Mouse (Mus musculus): ENCODE results near the gene Sh3bgr. TPM values are rescaled to one million over a fixed set of nuclear protein-coding genes. Genes with fewer than 3 reads are reported as not detected.

Gene Sh3bgr
- polyA plus RNA-seq, 1 experiment, result 18.2 TPM

- Histone ChIP-seq H3K4me3 (replicated peaks; ENCODE audit: extremely low read depth, low read depth, low read length) (no peak overlapping the region), H3K4me1 (ENCODE audit: control insufficient read depth, insufficient read depth, low read length) (no peaks in the 10 kb centered on the region)
- 91% methylated on average over 4 of the region's 4 CpGs for WGBS
- TF ChIP-seq CTCF (IDR thresholded peaks at IDR 0.05; ENCODE audit: insufficient read depth, low read length), result no peak
- no peak for TF ChIP-seq POLR2A (IDR thresholded peaks at IDR 0.05; ENCODE audit: borderline replicate concordance, extremely low read depth, low read depth, low read length)
- DNase-seq, result no peak
Measured at GRCm38 (mm10) chr16:96231251-96231650, 31.0 kb downstream of the Sh3bgr start.

- no peak for TF ChIP-seq CTCF (IDR thresholded peaks at IDR 0.05; ENCODE audit: insufficient read depth, low read length)
- no peak for TF ChIP-seq POLR2A (IDR thresholded peaks at IDR 0.05; ENCODE audit: borderline replicate concordance, extremely low read depth, low read depth, low read length)
- Histone ChIP-seq H3K4me3 (replicated peaks; ENCODE audit: extremely low read depth, low read depth, low read length) (no peak overlapping the region), H3K4me1 (ENCODE audit: control insufficient read depth, insufficient read depth, low read length) (no peaks in the 10 kb centered on the region)
- DNase-seq, result no peak
- 84% methylated on average over 8 of the region's 8 CpGs for WGBS
Measured at GRCm38 (mm10) chr16:96231974-96232373, 31.7 kb downstream of the Sh3bgr start.

DNA sequence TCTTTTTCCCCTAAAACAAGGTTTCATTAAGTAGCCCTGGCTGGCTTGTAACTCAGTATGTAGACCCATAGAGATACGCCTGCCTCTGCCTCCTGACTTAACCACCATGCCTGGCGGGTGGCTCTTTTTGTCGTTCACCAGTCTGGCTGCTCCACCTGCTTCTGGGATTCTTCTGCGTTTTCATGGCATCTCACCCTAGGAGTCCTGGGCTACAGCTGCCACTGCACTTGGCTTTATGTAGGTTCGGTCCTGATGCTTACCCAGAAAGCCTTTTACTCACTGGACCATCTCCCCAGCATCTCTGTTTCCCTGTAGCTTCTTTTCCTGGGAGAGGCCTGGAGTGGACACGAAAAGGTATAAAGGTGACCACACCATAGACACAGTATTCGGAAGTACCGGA, 33.7 kb downstream of the Sh3bgr start:
- no peak for DNase-seq
- 87% methylated on average over 8 of the region's 8 CpGs for WGBS
- Histone ChIP-seq H3K4me1 (ENCODE audit: control insufficient read depth, insufficient read depth, low read length) (no peaks in the 10 kb centered on the region), H3K4me3 (replicated peaks; ENCODE audit: extremely low read depth, low read depth, low read length) (no peak overlapping the region)
- TF ChIP-seq CTCF (IDR thresholded peaks at IDR 0.05; ENCODE audit: insufficient read depth, low read length) (no peak), POLR2A (IDR thresholded peaks at IDR 0.05; ENCODE audit: borderline replicate concordance, extremely low read depth, low read depth, low read length) (no peak)

DNA sequence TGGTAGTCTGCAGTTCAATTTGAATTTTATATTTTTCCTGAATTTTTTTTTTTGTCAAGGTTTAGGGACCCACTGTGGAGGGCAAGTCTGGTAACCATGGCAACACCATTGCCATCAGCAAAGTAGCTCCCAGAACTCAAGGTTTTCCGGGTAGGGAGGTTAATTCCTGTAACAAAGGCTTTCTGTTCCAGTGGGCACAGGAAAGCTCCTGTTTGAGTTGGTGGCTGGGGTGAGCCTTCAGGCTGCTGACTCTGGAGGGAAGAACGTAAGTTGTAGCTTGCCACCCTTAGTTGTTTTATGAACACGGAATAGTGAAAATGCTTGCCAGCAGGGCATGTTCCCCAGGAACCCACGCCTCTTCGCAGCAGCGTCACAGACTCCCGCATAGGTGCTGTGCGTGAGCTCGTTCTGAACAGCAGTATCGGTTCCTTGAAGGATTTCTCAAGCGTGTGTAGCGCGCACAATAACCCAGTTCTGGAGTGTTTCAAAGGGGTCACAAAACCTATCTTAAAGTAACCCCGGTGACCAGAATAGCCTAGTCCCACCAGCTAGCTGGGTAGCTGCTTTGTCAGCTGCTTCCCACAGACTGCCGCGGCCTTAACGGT, 35.2 kb downstream of the Sh3bgr start, which contains the start of gene B3galt5:
B3galt5 (plus strand) TSS at position 436 of the 605 bp plus-strand sequence.
- 76% methylated on average over 17 of the region's 17 CpGs for WGBS
- TF ChIP-seq CTCF (IDR thresholded peaks at IDR 0.05; ENCODE audit: insufficient read depth, low read length) (no peak), POLR2A (IDR thresholded peaks at IDR 0.05; ENCODE audit: borderline replicate concordance, extremely low read depth, low read depth, low read length) (no peak)
- no peak within 1 kb of the TSS for H3K4me3 ChIP-seq (replicated peaks; ENCODE audit: extremely low read depth, low read depth, low read length)
- no peak for DNase-seq
- no peaks in the 10 kb centered on the region for H3K4me1 ChIP-seq (ENCODE audit: control insufficient read depth, insufficient read depth, low read length)

DNA sequence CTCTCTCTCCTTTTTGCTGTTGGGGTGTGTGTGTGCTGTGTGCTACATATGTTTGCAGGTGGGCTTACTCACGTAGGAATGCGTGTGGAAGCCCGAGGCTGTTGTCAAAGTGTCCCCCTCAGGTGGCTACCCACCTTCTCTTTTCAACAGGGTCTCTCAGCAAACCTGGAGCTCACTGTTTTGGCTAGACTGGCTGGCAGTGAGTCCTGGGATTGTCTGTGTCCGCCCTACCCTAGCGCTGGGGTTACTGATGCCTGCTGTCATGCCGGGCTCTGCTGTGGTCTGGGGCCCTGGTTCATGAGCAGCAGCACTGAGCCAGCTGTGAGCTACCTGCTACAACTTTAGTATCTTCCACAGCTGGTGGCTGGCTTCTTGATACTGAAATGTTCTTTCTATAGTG, 44.2 kb downstream of the Sh3bgr start:
- TF ChIP-seq POLR2A (IDR thresholded peaks at IDR 0.05; ENCODE audit: borderline replicate concordance, extremely low read depth, low read depth, low read length) (no peak), CTCF (IDR thresholded peaks at IDR 0.05; ENCODE audit: insufficient read depth, low read length) (no peak)
- no peak for DNase-seq
- WGBS, result 81% methylated on average over 6 of the region's 6 CpGs
- Histone ChIP-seq H3K4me3 (replicated peaks; ENCODE audit: extremely low read depth, low read depth, low read length) (no peak overlapping the region), H3K4me1 (ENCODE audit: control insufficient read depth, insufficient read depth, low read length) (no peaks in the 10 kb centered on the region)

DNA sequence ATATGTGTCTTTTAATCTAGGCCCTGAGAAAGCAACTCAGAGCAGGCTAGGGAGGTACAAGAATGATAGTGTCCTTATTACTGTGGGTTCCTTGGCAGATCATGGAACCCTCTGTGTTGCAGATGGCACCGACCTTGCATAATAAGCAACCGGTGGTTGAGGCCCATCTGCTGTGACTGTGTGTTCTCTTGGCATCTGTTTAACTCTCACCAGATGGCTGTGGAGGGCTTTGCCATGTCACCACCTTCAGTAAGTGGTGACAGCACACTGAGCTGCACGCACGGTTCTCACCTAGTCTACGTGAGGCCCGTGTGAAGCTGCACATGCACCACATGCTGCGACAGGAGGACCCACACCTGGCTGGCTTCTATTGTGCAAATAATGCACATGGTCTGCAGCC, 49.4 kb downstream of the Sh3bgr start:
- 81% methylated on average over 7 of the region's 7 CpGs for WGBS
- H3K4me3 ChIP-seq (replicated peaks; ENCODE audit: extremely low read depth, low read depth, low read length), result no peak overlapping the region
- H3K4me1 ChIP-seq (ENCODE audit: control insufficient read depth, insufficient read depth, low read length), result no peaks in the 10 kb centered on the region
- DNase-seq, result no peak
- TF ChIP-seq POLR2A (IDR thresholded peaks at IDR 0.05; ENCODE audit: borderline replicate concordance, extremely low read depth, low read depth, low read length) (no peak), CTCF (IDR thresholded peaks at IDR 0.05; ENCODE audit: insufficient read depth, low read length) (no peak)

- no peaks in the 10 kb centered on the region for H3K4me1 ChIP-seq (ENCODE audit: control insufficient read depth, insufficient read depth, low read length)
- WGBS, result 92% methylated on average over 1 of the region's 1 CpGs
- DNase-seq, result no peak
- H3K4me3 ChIP-seq (replicated peaks; ENCODE audit: extremely low read depth, low read depth, low read length), result no peak overlapping the region
- TF ChIP-seq POLR2A (IDR thresholded peaks at IDR 0.05; ENCODE audit: borderline replicate concordance, extremely low read depth, low read depth, low read length), result no peak
- no peak for TF ChIP-seq CTCF (IDR thresholded peaks at IDR 0.05; ENCODE audit: insufficient read depth, low read length)
Measured at GRCm38 (mm10) chr16:96252146-96252545, 51.9 kb downstream of the Sh3bgr start.

- DNase-seq, result no peak
- WGBS, result 82% methylated on average over 8 of the region's 8 CpGs
- Histone ChIP-seq H3K4me1 (ENCODE audit: control insufficient read depth, insufficient read depth, low read length) (no peaks in the 10 kb centered on the region), H3K4me3 (replicated peaks; ENCODE audit: extremely low read depth, low read depth, low read length) (no peak overlapping the region)
- TF ChIP-seq CTCF (IDR thresholded peaks at IDR 0.05; ENCODE audit: insufficient read depth, low read length), result no peak
- TF ChIP-seq POLR2A (IDR thresholded peaks at IDR 0.05; ENCODE audit: borderline replicate concordance, extremely low read depth, low read depth, low read length), result no peak
Measured at GRCm38 (mm10) chr16:96258429-96258828, 58.2 kb downstream of the Sh3bgr start.

GRCm38 (mm10) chr16:96271736-96272135, 71.5 kb downstream of the Sh3bgr start:
- WGBS, result 76% methylated on average over 2 of the region's 2 CpGs
- no peak for TF ChIP-seq CTCF (IDR thresholded peaks at IDR 0.05; ENCODE audit: insufficient read depth, low read length)
- TF ChIP-seq POLR2A (IDR thresholded peaks at IDR 0.05; ENCODE audit: borderline replicate concordance, extremely low read depth, low read depth, low read length), result no peak
- H3K4me3 ChIP-seq (replicated peaks; ENCODE audit: extremely low read depth, low read depth, low read length), result no peak overlapping the region
- no peaks in the 10 kb centered on the region for H3K4me1 ChIP-seq (ENCODE audit: control insufficient read depth, insufficient read depth, low read length)
- no peak for DNase-seq

DNA sequence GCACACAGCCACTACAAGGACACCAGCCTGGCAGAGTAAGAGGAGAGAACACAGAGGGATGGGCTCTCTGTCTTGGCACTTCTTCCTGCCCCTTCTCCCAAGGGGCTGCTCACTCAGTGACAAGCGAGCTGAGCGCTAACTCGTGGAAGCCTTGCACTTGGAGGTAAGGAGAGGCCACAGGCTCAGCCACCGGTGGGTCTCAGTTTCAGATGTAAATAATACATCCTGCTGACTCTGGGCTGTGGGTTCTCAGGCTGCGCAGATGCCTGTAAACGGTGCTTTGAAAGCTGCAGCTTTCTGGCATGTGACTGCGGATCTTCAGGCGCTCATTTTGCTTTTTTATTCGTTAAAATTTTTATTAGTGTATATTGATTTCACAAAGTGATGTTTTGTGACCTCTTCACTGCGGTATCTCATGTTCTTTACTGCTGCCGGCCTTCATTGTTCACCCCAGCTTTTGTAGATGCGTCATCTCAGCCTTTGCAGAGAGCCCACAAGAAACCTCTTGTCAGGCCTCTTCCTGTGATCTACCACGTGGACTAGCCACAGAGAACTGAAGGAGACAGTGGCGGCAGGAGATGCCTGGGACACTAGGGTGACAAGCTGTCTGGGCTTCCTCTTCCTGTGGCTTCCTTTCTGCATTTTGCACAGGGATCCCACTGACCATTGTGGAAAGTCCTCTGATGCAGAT, 72.8 kb downstream of the Sh3bgr start:
- no peak overlapping the region for H3K4me3 ChIP-seq (replicated peaks; ENCODE audit: extremely low read depth, low read depth, low read length)

More for the DNA sequence above, 72.8 kb downstream of the Sh3bgr start:
- 37% methylated on average over 14 of the region's 14 CpGs for WGBS
- DNase-seq, result no peak
- no peak for TF ChIP-seq POLR2A (IDR thresholded peaks at IDR 0.05; ENCODE audit: borderline replicate concordance, extremely low read depth, low read depth, low read length)
- no peak for TF ChIP-seq CTCF (IDR thresholded peaks at IDR 0.05; ENCODE audit: insufficient read depth, low read length)
- H3K4me1 ChIP-seq (ENCODE audit: control insufficient read depth, insufficient read depth, low read length), result no peaks in the 10 kb centered on the region
